Mouse (Mus musculus) cerebellum, adult 8-10 months (tissue): ENCODE measurements around the gene Ptprg.
"Not testable (repeated sequence)": the region's sequence is repeated elsewhere in the genome, so short reads cannot be mapped to it uniquely, and the experiment has no call there.

Experiments used
- DNase-seq: peaks from one replicate; pipeline ENCODE4 v3.0.0; 2022

Ptprg gene

GRCm38 (mm10) chr14:11759356-11759755 lies 206.0 kb downstream of the Ptprg start:
- DNase-seq: no peak

GRCm38 (mm10) chr14:11762995-11763394 lies 209.7 kb downstream of the Ptprg start:
- no peak for DNase-seq

- no peak for DNase-seq
Observed at GRCm38 (mm10) chr14:11772736-11773135, 219.4 kb downstream of the Ptprg start.

- DNase-seq: no peak
Observed at GRCm38 (mm10) chr14:11774476-11775037, 221.2 kb downstream of the Ptprg start.

DNA sequence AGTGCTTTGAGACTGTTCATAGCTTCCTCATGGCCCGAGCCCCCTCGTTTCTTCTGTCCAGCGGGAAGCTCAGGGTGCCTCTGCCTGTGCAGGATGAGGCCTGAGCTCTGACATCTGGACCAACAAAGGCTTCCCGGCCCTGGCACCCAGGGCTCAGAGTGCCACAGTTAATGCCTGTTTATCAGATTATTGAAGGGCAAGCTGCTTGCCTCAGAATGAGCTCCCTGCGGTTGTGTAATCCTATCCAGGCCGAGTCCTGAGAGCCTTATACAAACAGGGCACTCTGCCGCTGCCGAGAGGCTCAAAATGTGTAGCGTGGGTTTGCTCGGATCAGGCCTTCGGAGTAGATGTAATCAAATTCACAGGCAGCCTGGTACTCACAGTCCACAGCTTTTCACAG lies 221.9 kb downstream of the Ptprg start:
- peak; percentile 22 for DNase-seq

DNA sequence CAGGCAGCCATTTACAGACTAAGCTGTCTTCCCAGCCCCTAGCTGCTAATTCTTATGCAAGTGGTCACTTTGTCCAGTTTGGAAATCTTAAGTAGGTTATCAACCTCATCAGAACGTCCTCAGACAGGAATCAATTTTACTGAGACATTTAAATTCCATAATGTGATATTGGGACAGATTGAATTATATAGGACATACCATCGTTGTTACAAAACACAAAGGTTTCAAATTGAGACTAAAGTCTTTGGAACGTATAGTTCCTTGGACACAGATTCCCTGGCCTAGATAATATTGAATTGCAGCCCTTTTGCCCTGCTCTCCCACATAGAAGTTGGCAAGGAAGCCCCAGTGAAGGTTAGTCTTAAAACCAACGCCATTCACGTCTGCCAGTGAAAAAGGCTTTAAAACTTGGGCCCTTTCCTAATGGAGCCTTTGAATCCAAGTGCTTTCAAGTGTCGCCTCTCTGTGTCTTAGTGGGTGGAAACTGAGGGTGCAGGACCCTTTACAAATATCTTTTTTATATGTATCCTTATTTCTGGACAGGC lies 222.7 kb downstream of the Ptprg start:
- DNase-seq: no peak

- DNase-seq: no peak
Observed at GRCm38 (mm10) chr14:11776566-11776965, 223.2 kb downstream of the Ptprg start.

GRCm38 (mm10) chr14:11791190-11791589 lies 237.9 kb downstream of the Ptprg start:
- DNase-seq: no peak

GRCm38 (mm10) chr14:11793847-11794246 lies 240.5 kb downstream of the Ptprg start:
- DNase-seq: no peak

DNA sequence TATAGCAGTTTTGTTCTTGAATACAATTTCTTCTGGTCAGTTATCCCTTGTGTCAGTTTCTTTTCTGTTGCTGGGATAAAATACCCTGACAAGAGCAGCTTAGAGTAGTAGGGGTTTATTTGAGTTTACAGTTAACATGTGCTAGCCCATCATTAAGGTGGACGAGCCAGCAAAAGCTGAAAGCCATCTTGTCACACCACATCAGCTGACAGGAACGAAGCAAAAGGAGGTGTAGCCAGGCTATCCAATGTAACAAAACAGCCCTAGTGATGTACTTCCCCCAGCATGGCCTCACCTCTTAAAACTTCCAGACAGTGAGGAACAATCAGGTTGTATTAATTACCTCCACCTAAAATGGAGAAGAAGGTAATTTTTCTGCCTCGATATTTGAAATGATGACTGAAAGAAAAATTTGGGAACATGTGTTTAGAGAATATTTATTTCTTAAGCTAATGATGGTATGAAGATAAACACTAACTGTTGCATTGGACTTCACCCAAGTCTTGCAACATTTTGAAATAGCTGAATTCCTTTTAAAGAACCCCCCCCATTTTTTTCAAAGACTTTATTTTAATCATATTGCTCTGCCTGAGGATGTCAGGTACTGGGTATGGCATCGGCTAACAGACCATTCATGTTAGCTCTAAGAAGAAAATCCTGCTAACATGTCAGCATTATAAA lies 249.2 kb downstream of the Ptprg start:
- no peak for DNase-seq

GRCm38 (mm10) chr14:11806674-11807073 lies 253.3 kb downstream of the Ptprg start:
- no peak for DNase-seq

- no peak for DNase-seq
Observed at GRCm38 (mm10) chr14:11807465-11807864, 254.1 kb downstream of the Ptprg start.

GRCm38 (mm10) chr14:11811142-11811761 lies 257.9 kb downstream of the Ptprg start:
- no peak for DNase-seq

DNA sequence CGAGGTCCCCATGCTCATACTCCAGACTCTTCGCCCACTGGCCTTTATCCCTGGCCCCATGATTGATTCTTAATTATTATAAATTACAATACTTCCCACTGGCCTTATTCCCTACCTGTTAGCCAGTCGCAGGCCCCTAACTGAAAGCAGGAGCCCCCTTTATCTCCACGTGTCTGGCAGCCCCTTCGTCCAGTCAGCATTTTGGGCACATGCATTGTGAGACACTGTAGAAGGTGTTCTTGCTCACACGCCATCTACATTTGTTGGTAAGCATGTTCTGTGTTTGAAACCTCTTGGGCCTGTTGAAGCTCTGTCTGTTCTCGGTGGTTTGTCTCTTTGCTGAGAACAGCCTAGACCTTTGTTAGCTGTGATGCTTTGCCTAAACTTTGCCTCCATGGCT lies 259.0 kb downstream of the Ptprg start:
- DNase-seq: no peak

DNA sequence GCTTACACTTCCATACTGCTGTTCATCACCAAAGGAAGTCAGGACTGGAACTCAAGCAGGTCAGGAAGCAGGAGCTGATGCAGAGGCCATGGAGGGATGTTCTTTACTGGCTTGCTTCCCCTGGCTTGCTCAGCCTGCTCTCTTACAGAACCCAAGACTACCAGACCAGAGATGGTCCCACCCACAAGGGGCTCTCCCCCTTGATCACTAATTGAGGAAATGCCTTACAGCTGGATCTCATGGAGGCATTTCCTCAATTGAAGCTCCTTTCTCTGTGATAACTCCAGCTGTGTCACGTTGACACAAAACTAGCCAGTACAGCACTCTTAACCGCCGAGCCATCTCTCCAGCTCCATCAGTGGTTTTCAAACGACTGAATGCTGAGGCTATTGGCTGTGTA lies 261.5 kb downstream of the Ptprg start:
- not testable (repeated sequence) for DNase-seq

- DNase-seq: no peak
Observed at GRCm38 (mm10) chr14:11817236-11817635, 263.9 kb downstream of the Ptprg start.

GRCm38 (mm10) chr14:11818054-11818453 lies 264.7 kb downstream of the Ptprg start:
- DNase-seq: no peak

- no peak for DNase-seq
Observed at GRCm38 (mm10) chr14:11818721-11819120, 265.4 kb downstream of the Ptprg start.

DNA sequence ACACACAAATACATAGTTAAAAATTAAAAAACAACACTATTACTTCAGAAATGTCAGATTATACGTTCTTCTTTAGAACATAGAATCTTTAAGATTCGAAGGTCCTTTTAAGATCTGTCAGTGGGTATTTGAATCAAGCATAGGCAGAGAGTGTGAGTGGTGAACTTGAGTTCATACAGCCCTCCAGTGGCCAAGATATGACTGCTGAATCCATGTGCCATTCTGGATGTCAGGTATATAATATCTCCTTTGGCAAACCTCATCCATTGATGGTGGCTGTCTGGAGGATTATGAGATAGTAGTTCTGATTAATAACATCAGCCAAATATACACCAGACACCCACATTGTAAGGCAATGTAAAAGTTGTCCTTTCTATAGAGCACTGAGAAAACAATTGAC lies 266.0 kb downstream of the Ptprg start:
- DNase-seq: no peak

DNA sequence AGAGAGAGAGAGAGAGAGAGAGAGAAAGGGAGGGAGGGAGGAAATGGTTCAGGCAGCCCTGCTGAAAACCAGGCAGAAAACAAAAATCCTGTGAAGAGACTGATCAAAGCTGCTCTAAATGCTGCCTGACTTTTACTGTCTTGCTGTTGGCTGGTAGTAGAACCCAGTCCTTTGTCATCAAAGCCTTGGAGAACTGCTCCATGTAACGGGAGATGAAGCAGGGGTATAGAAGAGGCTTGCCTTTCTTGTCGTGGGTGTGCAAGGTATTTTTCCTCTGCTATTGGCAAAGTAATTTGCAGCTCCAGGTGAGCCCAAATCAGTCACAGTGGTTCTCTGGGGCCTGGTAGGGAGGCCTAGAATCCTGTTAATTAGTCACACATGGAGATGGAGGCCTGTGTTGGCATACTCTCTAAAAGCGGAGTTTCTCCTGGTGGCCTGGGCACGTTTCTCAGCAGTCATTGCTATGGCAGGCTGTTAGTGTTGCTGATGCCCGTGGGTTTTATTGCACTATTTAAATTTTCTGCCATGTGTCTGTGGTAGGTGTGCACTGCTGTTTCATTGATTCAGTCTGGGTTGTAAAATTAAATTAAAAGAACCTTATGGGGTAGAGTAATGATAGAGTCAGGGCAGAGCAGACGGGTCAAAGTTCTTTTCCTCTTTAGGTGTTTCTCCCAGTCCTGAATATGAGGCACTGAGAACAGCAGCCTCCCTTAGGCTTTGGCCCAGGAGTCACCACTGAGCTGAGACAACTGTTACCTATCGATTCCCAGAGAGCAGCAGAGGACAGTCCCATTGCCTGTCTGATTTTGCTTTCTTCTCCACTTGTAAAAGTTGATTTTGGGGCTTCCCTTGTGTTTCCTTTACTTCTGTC lies 269.7 kb downstream of the Ptprg start:
- peak; percentile 28 for DNase-seq

GRCm38 (mm10) chr14:11823701-11824095 lies 270.4 kb downstream of the Ptprg start:
- no peak for DNase-seq

GRCm38 (mm10) chr14:11824915-11825314 lies 271.6 kb downstream of the Ptprg start:
- DNase-seq: no peak

GRCm38 (mm10) chr14:11825551-11825950 lies 272.2 kb downstream of the Ptprg start:
- DNase-seq: no peak
